Mouse (Mus musculus): ENCODE results near the gene Utf1.

Gene Utf1

GRCm38 (mm10) chr7:139970979-139971378, 27.4 kb downstream of the Utf1 start:
- in situ Hi-C loops (cut with MboI, MseI), result loop anchor here (10.0 kb wide), 1 partner anchor 94 kb away; no protein-coding TSS in a partner anchor

- in situ Hi-C loops (cut with MboI, MseI), result loop anchor here (10.0 kb wide), 1 partner anchor 93 kb away; no protein-coding TSS in a partner anchor
Observed at GRCm38 (mm10) chr7:139971436-139971835, 27.8 kb downstream of the Utf1 start.

GRCm38 (mm10) chr7:139972923-139973331, 29.3 kb downstream of the Utf1 start:
- in situ Hi-C loops (cut with MboI, MseI), result loop anchor here (10.0 kb wide), 1 partner anchor 92 kb away; no protein-coding TSS in a partner anchor

- in situ Hi-C loops (cut with MboI, MseI), result loop anchor here (10.0 kb wide), 1 partner anchor 90 kb away; no protein-coding TSS in a partner anchor
Observed at GRCm38 (mm10) chr7:139974307-139974706, 30.7 kb downstream of the Utf1 start.

- in situ Hi-C loops (cut with MboI, MseI), result loop anchor here (10.0 kb wide), 1 partner anchor 89 kb away; no protein-coding TSS in a partner anchor
Observed at GRCm38 (mm10) chr7:139975471-139975870, 31.9 kb downstream of the Utf1 start.

GRCm38 (mm10) chr7:139978278-139978892, 34.8 kb downstream of the Utf1 start, which contains the start of gene 6430531B16Rik:
Gene 6430531B16Rik, minus strand, starts transcription at chr7:139978755.
- in situ Hi-C loops (cut with MboI, MseI), result loop anchor here (10.0 kb wide), 1 partner anchor 86 kb away; no protein-coding TSS in a partner anchor

GRCm38 (mm10) chr7:139979011-139979719, 35.6 kb downstream of the Utf1 start:
- in situ Hi-C loops (cut with MboI, MseI), result loop anchor here (10.0 kb wide), 1 partner anchor 86 kb away; no protein-coding TSS in a partner anchor

- in situ Hi-C loops (cut with MboI, MseI), result no loop called here
Observed at GRCm38 (mm10) chr7:139980778-139981177, 37.2 kb downstream of the Utf1 start.

GRCm38 (mm10) chr7:139982058-139982457, 38.5 kb downstream of the Utf1 start:
- in situ Hi-C loops (cut with MboI, MseI), result no loop called here

GRCm38 (mm10) chr7:139984505-139984904, 40.9 kb downstream of the Utf1 start:
- in situ Hi-C loops (cut with MboI, MseI), result no loop called here

- in situ Hi-C loops (cut with MboI, MseI), result no loop called here
Observed at GRCm38 (mm10) chr7:139988272-139988671, 44.7 kb downstream of the Utf1 start.

- in situ Hi-C loops (cut with MboI, MseI), result loop anchor here (5.0 kb wide), 1 partner anchor 84 kb away; no protein-coding TSS in a partner anchor
Observed at GRCm38 (mm10) chr7:139990864-139991394, 47.3 kb downstream of the Utf1 start.

GRCm38 (mm10) chr7:139992406-139992805, 48.8 kb downstream of the Utf1 start, which contains the start of gene Adam8:
Gene Adam8, minus strand, starts transcription at chr7:139992562.
- in situ Hi-C loops (cut with MboI, MseI), result loop anchor here (5.0 kb wide), 1 partner anchor 85 kb away; no protein-coding TSS in a partner anchor

GRCm38 (mm10) chr7:139993532-139993931, 49.9 kb downstream of the Utf1 start:
- in situ Hi-C loops (cut with MboI, MseI), result loop anchor here (5.0 kb wide), 1 partner anchor 86 kb away; no protein-coding TSS in a partner anchor

GRCm38 (mm10) chr7:139994202-139994601, 50.6 kb downstream of the Utf1 start:
- in situ Hi-C loops (cut with MboI, MseI), result loop anchor here (5.0 kb wide), 1 partner anchor 87 kb away; no protein-coding TSS in a partner anchor

- in situ Hi-C loops (cut with MboI, MseI), result loop anchor here (5.0 kb wide), 1 partner anchor 87 kb away; no protein-coding TSS in a partner anchor
Observed at GRCm38 (mm10) chr7:139994676-139995075, 51.1 kb downstream of the Utf1 start.
